Mouse (Mus musculus) embryo, embryonic 10.5 days (tissue): ENCODE results near the gene Kif6.

Experiments
- DNase-seq: peaks from one replicate; pipeline ENCODE4 v3.0.0-alpha.2; 2015; ENCODE audit warnings: low spot score

The Kif6 gene

GRCm38 (mm10) chr17:49792217-49792743 lies 177.3 kb downstream of the Kif6 start:
- no peak for DNase-seq

- DNase-seq: no peak
These were observed 178.0 kb downstream of the Kif6 start for GRCm38 (mm10) chr17:49792946-49793345.

- no peak for DNase-seq
These were observed 179.0 kb downstream of the Kif6 start for GRCm38 (mm10) chr17:49793965-49794364.

DNA sequence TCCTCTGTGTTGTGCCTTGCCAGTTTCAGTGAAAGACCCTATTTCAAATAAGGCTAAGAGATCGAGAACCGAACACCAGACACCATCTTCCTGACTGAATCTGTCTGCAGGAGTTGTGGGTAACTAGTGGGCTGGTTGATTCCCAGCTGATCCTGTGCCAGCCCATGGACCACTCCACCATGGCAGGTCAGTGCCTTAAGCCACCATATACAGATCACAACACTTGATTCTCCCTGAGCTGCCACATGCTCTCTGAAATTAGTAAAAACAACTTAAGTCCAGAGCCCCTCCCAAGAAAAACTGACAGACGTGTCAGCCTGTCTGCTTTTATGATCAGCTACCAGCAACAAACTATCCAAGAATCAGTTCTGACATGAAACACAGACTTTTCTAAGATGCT lies 180.3 kb downstream of the Kif6 start:
- DNase-seq: no peak

- DNase-seq: no peak
These were observed 181.2 kb downstream of the Kif6 start for GRCm38 (mm10) chr17:49796116-49796515.

GRCm38 (mm10) chr17:49799168-49799567 lies 184.2 kb downstream of the Kif6 start:
- no peak for DNase-seq

- peak; percentile 36 for DNase-seq
These were observed 185.2 kb downstream of the Kif6 start for GRCm38 (mm10) chr17:49800157-49800556.

DNA sequence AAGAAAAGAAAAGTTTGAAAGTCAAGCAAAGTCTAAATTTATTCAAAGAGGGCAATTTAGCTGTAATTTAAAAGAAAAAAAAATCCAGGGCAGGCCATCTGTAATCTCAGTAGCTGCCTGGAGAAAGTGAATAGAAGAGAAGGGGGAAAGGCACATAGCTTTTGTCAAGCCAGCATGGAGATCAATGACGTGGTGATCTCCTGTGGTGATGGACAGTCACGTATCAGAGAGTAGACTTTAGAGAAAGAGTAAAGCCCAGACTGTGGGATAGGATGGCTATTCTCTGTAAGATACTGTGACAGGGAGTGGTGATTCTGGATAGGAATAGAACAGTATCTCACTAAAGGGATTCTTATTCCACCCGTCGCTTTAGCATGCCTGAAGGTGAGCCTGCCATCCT lies 192.5 kb downstream of the Kif6 start:
- no peak for DNase-seq

DNA sequence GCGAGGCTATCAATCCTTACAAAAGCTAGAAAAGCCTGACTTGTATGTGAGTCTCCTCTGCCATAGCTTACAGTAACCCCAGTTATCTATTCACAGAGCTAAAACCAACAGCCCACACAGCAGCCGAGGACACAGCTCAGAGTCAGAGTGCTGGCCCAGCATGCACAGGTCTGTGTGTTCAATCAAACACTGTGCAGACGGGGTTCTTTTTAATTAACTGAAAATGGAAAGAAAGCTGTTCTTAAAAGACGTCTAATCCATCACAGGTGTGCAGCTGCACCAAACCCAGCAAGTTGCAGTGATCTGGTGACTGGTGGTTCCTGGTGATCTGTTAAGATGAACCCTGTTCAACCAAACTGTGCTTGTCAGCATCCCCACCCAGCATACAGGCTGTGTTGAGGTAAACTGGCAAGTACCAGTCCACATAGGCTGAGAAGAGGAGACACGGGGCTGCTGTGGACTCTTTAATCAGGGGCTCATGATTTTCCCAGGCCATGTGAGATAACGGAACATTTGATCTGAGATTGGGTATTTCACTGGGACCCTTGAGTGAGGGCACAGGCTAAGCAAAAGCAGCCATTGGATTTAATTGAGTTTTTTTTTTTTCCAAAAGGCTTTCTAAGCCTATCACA lies 193.9 kb downstream of the Kif6 start:
- DNase-seq: no peak

DNA sequence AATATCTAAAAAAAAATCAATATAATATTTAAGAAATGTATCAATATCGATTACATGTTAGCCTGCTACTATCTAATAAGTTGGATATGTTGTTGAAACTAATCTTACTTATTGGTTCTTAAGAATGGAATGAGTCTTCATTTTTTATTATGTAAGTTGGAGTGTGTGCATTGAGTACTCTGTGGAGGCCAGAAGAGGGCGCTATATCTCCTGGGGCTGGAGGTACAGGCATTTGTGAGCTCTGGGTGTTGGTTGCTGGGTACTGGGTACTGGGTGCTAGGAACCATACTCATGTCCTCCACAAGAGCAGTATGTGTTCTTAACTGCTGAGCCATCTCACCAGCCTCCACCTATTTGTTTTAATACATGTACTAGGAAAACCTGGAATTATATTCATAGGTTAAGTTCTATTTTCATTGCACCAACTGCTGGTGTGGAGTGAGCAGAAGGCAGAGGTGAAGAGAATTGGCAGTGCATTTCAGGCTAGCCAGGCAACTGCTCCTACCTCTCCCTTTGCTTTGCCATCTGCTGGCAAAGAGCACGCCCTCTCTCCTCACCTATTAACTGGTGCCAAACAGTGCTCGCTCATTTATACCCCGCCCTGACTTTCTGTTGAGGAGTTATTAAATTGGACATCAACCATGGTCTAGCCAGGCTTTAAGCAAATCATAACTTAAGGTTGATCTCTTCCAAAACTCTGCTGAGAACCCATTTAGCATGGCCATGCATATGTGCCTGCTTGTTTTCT lies 199.1 kb downstream of the Kif6 start:
- no peak for DNase-seq

- peak; percentile 69 for DNase-seq
These were observed 201.2 kb downstream of the Kif6 start for GRCm38 (mm10) chr17:49816067-49816565.

DNA sequence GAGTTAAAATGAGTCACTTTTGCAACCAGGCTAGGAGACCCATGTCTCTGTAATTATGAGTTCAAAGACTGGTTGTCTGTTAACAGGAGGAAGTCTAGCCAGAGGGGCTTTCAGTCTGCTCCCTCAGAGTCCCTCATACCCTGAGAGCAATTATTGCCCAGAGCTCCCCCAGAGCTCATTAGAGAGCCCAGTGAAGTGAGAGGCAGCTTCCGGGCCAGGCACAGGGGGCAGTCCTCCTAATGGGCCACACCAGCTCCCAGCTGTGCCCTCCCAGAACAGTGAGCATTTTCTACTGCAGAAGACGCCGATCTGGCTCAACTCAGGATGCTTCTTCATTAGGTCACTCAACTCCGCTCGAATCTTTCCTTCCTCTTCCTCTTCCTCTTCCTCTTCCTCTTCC lies 201.8 kb downstream of the Kif6 start:
- peak; percentile 56 for DNase-seq

GRCm38 (mm10) chr17:49820203-49820602 lies 205.3 kb downstream of the Kif6 start:
- DNase-seq: no peak

- no peak for DNase-seq
These were observed 209.4 kb downstream of the Kif6 start for GRCm38 (mm10) chr17:49824142-49824840.

DNA sequence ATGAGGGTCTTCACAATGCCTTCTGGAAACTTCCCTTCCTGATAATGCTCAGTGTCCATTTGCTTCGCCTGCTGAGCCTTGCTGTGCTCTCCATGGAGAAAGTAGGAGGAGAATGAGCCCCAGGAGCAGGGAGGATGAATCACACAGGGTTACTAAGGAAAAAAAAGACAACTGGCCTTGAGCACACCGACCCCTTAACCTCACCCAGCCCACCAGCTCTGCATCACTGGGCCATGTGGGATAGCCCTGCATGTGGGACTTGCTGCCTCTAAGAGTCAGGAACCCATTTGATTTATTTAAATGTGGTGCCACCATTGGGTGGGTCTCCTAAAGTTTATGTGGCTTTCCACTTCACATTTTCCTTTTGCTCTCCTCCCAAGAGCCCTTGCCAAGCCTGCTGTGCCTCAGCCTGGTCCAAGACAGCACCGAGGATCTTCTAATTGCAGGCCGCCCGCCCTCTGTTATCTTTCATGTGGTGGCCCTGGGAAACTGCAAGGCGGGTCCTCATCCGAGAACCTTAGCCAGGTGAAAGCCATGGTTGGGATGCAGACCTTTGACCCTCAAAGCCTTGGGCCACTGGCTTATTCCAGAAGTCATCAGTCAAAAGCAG lies 210.0 kb downstream of the Kif6 start:
- no peak for DNase-seq

DNA sequence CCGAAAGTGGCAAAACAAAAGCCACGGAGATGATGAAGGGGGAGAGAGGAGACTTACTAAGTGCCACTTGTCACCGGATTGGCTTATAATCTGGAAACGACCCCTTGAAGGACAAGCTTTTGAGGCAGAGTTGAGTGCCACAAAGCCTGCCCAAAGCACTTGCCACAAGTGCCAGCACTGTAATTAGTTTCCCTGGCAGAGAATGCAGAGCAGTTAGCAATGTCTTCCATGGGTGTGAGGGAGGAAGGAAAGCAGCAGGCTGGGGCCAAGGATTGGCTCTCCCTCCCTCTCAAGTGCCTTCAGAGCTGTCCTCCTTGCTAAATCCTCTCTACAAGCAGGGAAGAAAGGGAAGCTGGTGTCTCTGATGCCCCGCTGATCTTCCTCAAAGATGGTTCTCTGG lies 210.9 kb downstream of the Kif6 start:
- no peak for DNase-seq

- peak; percentile 55 for DNase-seq
These were observed 216.8 kb downstream of the Kif6 start for GRCm38 (mm10) chr17:49831745-49832144.

- no peak for DNase-seq
These were observed 219.2 kb downstream of the Kif6 start for GRCm38 (mm10) chr17:49834044-49834545.

GRCm38 (mm10) chr17:49837417-49837816 lies 222.5 kb downstream of the Kif6 start:
- DNase-seq: no peak

- peak; percentile 24 for DNase-seq
These were observed 224.3 kb downstream of the Kif6 start for GRCm38 (mm10) chr17:49839243-49839642.

GRCm38 (mm10) chr17:49851210-49851609 lies 236.3 kb downstream of the Kif6 start:
- DNase-seq: no peak

GRCm38 (mm10) chr17:49852183-49852582 lies 237.2 kb downstream of the Kif6 start:
- DNase-seq: no peak
